Mouse (Mus musculus): Measurements from ENCODE around the gene Cdc5l.

DNA sequence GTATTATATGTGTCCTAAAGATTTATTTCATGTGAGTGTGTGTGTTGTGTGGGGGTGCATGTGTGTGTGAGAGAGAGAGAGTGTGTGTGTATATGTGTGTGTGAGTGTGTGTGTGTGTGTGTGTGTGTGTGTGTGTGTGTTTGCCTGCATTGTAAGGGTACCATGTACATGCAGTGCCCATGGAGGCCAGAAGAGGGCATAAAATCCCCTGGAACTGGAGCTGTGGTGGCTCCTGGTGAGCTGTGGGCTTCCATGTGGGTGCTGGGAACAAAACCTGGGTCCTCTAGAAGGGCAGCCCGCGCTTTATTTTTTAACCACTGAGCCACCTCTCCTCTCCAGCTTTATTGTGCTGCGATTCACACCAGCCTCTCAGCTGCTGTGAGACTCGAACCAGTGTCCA, 29.0 kb upstream of the Cdc5l start:
- TF ChIP-seq POLR2A (IDR thresholded peaks at IDR 0.05; ENCODE audit: borderline replicate concordance, control insufficient read depth, low read depth, low read length) (no peak), CTCF (IDR thresholded peaks at IDR 0.05; ENCODE audit: control insufficient read depth, insufficient read depth, low read length) (no peak)
